Mouse (Mus musculus) liver, embryonic 14.5 days (tissue): ENCODE results near the gene Tmem269. TPM values are rescaled to one million over a fixed set of nuclear protein-coding genes. Genes with fewer than 3 reads are reported as not detected.

Source experiments
- ATAC-seq: fragments of 200-750 bp; cut with Nextera tagmentation; 2 replicates; pipeline ENCODE4 v1.8.0; 2017; ENCODE audit warnings: moderate number of reproducible peaks, mild to moderate bottlenecking, moderate library complexity; ENCODE audit not compliant: insufficient read depth
- DNase-seq, 3 experiments: peaks; one replicate each; pipeline ENCODE4 v3.0.0-alpha.2; 2012 to 2013; ENCODE audit warnings: low read depth in 3 of 3, low spot score in 3 of 3
- H3K27ac ChIP-seq: fragments of 300-500 bp; sonication (generic); 2 replicates; pipeline ENCODE4 v1.5.1; 2014; ENCODE audit warnings: moderate library complexity, mild to moderate bottlenecking, control low read depth, inconsistent platforms
- H3K27me3 ChIP-seq: fragments of 300-500 bp; sonication (generic); 2 replicates; pipeline ENCODE4 v1.6.1; 2014; ENCODE audit warnings: mild to moderate bottlenecking, low read length, moderate library complexity; ENCODE audit not compliant: control insufficient read depth, insufficient read depth
- H3K36me3 ChIP-seq: fragments of 300-500 bp; sonication (generic); replicated peaks from 2 replicates; pipeline ENCODE4 v1.6.1; 2014; ENCODE audit warnings: low read depth; ENCODE audit not compliant: control insufficient read depth, insufficient read depth
- H3K4me1 ChIP-seq, 2 experiments: fragments of 200-500 bp in 1 of 2; fragments of 300-500 bp in 1 of 2; sonication (generic) in 1 of 2; replicated peaks; 2 replicates each; pipeline ENCODE4 v1.6.1; 2012 to 2014; ENCODE audit warnings: antibody characterized with exemption in 1 of 2, inconsistent platforms in 1 of 2, low read length in 1 of 2; ENCODE audit not compliant: control insufficient read depth in 2 of 2, insufficient read depth in 2 of 2
- H3K4me2 ChIP-seq: fragments of 300-500 bp; sonication (generic); 2 replicates; pipeline ENCODE4 v1.6.1; 2014; ENCODE audit warnings: low read depth, mild to moderate bottlenecking, control low read depth, moderate library complexity
- H3K4me3 ChIP-seq, 2 experiments: fragments of 200-500 bp in 1 of 2; fragments of 300-500 bp in 1 of 2; sonication (generic) in 1 of 2; 2 replicates each; pipeline ENCODE4 v1.5.1; 2012 to 2014; ENCODE audit warnings: low read depth in 2 of 2, low read length in 2 of 2, mild to moderate bottlenecking in 2 of 2, control low read depth in 1 of 2, inconsistent platforms in 1 of 2, moderate library complexity in 1 of 2; ENCODE audit not compliant: insufficient read depth in 1 of 2
- H3K9ac ChIP-seq: fragments of 300-500 bp; sonication (generic); replicated peaks from 2 replicates; pipeline ENCODE4 v1.6.1; 2014; ENCODE audit warnings: mild to moderate bottlenecking, control low read depth, moderate library complexity
- H3K9me3 ChIP-seq: fragments of 300-500 bp; sonication (generic); 2 replicates; pipeline ENCODE4 v1.6.1; 2016; ENCODE audit warnings: low read length, mixed read lengths; ENCODE audit not compliant: control insufficient read depth
- CTCF ChIP-seq: IDR thresholded peaks from 2 replicates; pipeline ENCODE4 v1.5.1; 2016; ENCODE audit warnings: antibody characterized with exemption, low read depth, control low read depth
- EP300 ChIP-seq: IDR thresholded peaks from 2 replicates; pipeline ENCODE4 v1.6.1; 2016; ENCODE audit warnings: antibody characterized with exemption, low read depth
- WGBS: fragments of 180-500 bp; shearing (Covaris S2); extraction: QIAGEN DNeasy Blood & Tissue Kit; methylation state at CpG from one replicate; pipeline ENCODE4 v1.1.7; 2014; ENCODE audit not compliant: insufficient replicate concordance; 5-methylcytosine and 5-hydroxymethylcytosine counted together
- polyA plus RNA-seq, 2 experiments: library from polyadenylated mRNA; depleted of rRNA in 1 of 2; stranded (reverse) in 1 of 2; unstranded in 1 of 2; fragments of >200 nt; fragmentation: Nextera tagmentation in 1 of 2; extraction: Ambion mirVana in 1 of 2; gene quantifications; 2 replicates each; pipeline versions ENCODE4 v1.2.1 to v1.2.3; 2012 to 2014

The Tmem269 gene
- polyA plus RNA-seq, 2 experiments: not detected

GRCm38 (mm10) chr4:119167068-119167467, 50.9 kb downstream of the Tmem269 start:
- Histone ChIP-seq H3K36me3 (peaks cover 4% of the 10 kb centered on the region; the same call in 1 of the 2 replicates), H3K9me3 (no peaks in the 10 kb centered on the region), H3K4me3 (no peak overlapping the region), H3K27me3 (no peaks in the 10 kb centered on the region), H3K9ac (no peak overlapping the region), H3K4me2 (no peak overlapping the region), H3K27ac (no peak overlapping the region), H3K4me1 (no peaks in the 10 kb centered on the region)
- TF ChIP-seq CTCF (peak; percentile 20; the same call in 1 of the 2 replicates), EP300 (no peak)
- no peak for DNase-seq
- WGBS: 68% methylated on average over 4 of the region's 4 CpGs
- no peak for ATAC-seq

DNA sequence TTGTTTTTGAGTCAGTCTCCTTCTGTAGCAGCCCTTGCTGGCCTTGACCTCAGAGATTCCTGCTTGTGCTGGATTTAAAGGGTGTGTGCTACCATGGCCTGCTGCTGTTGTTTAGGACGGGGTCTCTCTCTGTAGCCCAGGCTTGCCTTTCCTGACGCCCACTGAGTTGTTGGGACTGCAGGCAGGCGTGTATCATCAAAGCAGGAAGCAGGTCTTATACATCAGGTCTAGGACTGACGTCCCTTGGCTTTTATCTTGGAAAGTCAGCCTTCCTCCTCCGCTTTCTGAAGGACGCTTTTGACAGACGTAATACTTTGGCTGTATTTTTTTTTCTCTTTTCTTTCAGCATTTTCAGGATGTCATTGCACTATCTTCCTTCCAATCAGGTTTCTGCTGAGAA, 52.1 kb downstream of the Tmem269 start:
- Histone ChIP-seq H3K4me1 (no peaks in the 10 kb centered on the region), H3K36me3 (peaks cover 4% of the 10 kb centered on the region; the same call in 1 of the 2 replicates), H3K4me3 (no peak overlapping the region), H3K4me2 (no peak overlapping the region), H3K9ac (no peak overlapping the region), H3K27ac (no peak overlapping the region), H3K27me3 (no peaks in the 10 kb centered on the region), H3K9me3 (no peaks in the 10 kb centered on the region)
- whole genome bisulfite sequencing: 22% methylated on average over 7 of the region's 7 CpGs
- DNase-seq (no peak), ATAC-seq (no peak)
- no peak for TF ChIP-seq EP300
- TF ChIP-seq CTCF: no peak

DNA sequence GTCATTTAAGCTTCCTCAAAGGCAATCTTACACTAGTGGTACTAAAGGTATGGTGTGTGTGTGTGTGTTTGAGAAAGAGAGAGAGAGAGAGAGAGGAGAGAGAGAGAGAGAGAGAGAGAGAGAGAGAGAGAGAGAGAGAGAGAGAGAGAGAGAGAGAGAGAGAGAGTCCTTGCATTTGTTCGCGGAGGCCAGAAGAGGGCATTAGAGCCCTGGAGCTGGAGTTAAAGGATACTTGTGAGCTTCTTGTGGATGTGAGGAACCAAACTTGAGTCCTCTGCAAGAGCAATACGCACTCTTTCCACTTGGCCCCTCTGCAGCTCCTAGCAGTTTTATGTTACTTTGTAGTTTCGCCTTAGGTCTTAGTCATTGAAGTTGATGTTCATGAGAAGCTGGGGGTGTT, 55.0 kb downstream of the Tmem269 start:
- Histone ChIP-seq H3K9me3 (no peaks in the 10 kb centered on the region), H3K4me1 (no peaks in the 10 kb centered on the region), H3K4me3 (no peak overlapping the region), H3K27ac (no peak overlapping the region), H3K9ac (no peak overlapping the region), H3K4me2 (no peak overlapping the region), H3K36me3 (no peaks in the 10 kb centered on the region), H3K27me3 (no peaks in the 10 kb centered on the region)
- no peak for ATAC-seq
- no peak for DNase-seq
- TF ChIP-seq EP300: no peak
- TF ChIP-seq CTCF: peak; percentile 45; the same call in 1 of the 2 replicates
- WGBS: 63% methylated on average over 4 of the region's 4 CpGs

- H3K9ac ChIP-seq: no peak overlapping the region
- TF ChIP-seq CTCF: no peak
- no peak for TF ChIP-seq EP300
- no peak overlapping the region for H3K27ac ChIP-seq
- H3K9me3 ChIP-seq: no peaks in the 10 kb centered on the region
- H3K4me3 ChIP-seq: no peak overlapping the region
- H3K4me2 ChIP-seq: no peak overlapping the region
- no peak for DNase-seq
- H3K27me3 ChIP-seq: no peaks in the 10 kb centered on the region
- no peaks in the 10 kb centered on the region for H3K4me1 ChIP-seq
- WGBS: 61% methylated on average over 3 of the region's 3 CpGs
- no peaks in the 10 kb centered on the region for H3K36me3 ChIP-seq
- ATAC-seq: no peak
Measured at GRCm38 (mm10) chr4:119161358-119161757, 56.7 kb downstream of the Tmem269 start.

DNA sequence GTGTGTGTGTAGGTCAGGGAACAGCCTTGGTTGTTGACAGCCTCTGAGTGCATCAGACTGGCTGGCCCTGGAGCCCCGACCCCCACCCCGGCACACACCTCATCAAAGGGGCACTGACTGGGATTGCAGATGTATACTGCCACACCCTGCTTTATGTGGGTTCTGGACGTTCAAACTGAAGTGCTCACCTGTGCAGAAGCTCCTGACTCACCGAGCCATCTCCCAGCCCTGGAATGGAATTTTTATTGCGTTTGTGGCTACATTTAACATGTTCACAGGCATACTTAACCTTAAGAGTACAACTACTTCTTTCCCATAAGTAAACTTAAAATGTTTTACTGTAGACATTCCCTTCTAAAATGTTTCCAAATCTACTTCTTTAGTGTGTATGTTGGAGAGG, 60.1 kb downstream of the Tmem269 start:
- no peaks in the 10 kb centered on the region for H3K27me3 ChIP-seq
- no peak for ATAC-seq
- no peaks in the 10 kb centered on the region for H3K4me1 ChIP-seq
- H3K4me3 ChIP-seq: no peak overlapping the region
- H3K36me3 ChIP-seq: no peaks in the 10 kb centered on the region
- no peak for DNase-seq
- no peak overlapping the region for H3K27ac ChIP-seq
- H3K9ac ChIP-seq: no peak overlapping the region
- 72% methylated on average over 5 of the region's 5 CpGs for WGBS
- no peak overlapping the region for H3K4me2 ChIP-seq
- no peak for TF ChIP-seq EP300
- TF ChIP-seq CTCF: no peak
- no peaks in the 10 kb centered on the region for H3K9me3 ChIP-seq
